Mouse (Mus musculus): ENCODE data around the gene Stmn1. TPM values are rescaled to one million over a fixed set of nuclear protein-coding genes. Genes with fewer than 3 reads are reported as not detected.

The Stmn1 gene
- polyA plus RNA-seq, 1 experiment from 2014 or later, result 947 TPM

DNA sequence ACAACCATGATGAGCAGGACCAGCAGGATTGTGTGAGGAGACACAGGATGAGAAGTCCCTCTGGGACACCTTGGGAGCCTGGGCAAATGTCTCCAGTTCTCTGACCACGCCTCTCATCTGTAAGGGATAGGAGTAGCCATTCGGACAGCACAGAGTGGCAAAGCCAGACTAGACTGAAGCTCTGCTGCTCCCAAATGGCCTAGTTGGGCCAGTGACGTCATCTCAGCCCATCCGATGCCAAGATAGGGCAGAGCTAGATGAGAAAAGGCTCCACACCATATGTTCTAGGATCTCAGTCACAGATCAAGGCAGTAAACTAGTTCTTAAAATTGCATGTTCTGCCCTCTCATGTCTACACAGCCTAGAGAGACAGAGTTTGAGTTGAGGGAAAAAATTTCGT, 9.3 kb upstream of the Stmn1 start:
- H3K36me3 ChIP-seq, result no peaks in the 10 kb centered on the region
- H3K4me1 ChIP-seq (replicated peaks), result peaks cover 5% of the 10 kb centered on the region; the same call in 1 of the 2 replicates
- ATAC-seq (replicated peaks; ENCODE audit: insufficient number of reproducible peaks, insufficient read depth, low FRiP score, low read depth), result no peak
- H3K27ac ChIP-seq, result no peak overlapping the region
- no peak overlapping the region for H3K9ac ChIP-seq
- peaks cover 8% of the 10 kb centered on the region; the same call in 1 of the 2 replicates for H3K27me3 ChIP-seq
- no peak overlapping the region for H3K4me2 ChIP-seq
- H3K4me3 ChIP-seq, result no peak overlapping the region
- no peaks in the 10 kb centered on the region for H3K9me3 ChIP-seq (replicated peaks)
- 75% methylated on average over 5 of the region's 5 CpGs for WGBS

DNA sequence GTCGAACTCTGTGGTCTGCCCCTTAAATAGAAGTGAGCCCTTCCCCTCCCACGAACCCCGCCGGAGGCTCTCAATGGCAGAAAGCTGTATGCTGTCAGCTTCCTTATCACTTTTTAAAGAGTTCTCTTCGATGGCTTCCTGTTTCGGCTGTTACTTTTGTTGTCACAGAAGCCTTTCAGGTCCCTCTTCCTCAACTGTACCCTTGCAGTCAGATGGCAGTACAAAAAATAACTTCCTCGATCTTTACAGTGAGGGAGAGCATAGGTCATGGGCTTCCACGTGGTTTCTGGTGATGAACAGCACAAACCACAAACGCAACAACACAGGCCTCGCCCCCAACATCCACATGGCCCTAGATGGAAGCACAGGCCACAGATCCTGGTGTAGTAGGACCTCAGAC, 7.8 kb upstream of the Stmn1 start:
- Histone ChIP-seq H3K27me3 (no peaks in the 10 kb centered on the region), H3K4me3 (no peak overlapping the region), H3K9ac (no peak overlapping the region), H3K9me3 (replicated peaks) (no peaks in the 10 kb centered on the region), H3K4me1 (replicated peaks) (peaks cover 2% of the 10 kb centered on the region; the same call in 1 of the 2 replicates), H3K4me2 (no peak overlapping the region), H3K36me3 (no peaks in the 10 kb centered on the region), H3K27ac (no peak overlapping the region)
- no peak for ATAC-seq (replicated peaks; ENCODE audit: insufficient number of reproducible peaks, insufficient read depth, low FRiP score, low read depth)
- WGBS, result 33% methylated on average over 10 of the region's 10 CpGs

DNA sequence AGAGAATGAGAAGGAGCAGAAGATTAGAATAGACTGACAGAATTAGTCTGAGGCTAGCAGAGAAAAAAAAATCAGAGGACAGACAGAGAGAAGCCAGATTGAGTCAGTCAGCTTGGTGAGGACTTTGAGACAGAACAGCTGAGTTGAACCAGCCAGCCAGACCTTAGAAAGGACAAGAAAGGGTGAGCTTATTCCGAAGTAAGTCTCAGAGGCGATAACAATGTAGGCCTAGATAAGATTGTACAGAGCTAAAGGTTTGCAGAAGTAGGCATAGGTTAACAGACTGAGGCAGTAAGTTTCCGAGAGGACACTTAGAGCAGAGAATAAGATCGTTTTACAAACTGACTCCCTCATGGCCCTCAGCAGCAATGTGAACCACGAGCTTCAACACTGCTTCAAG, 6.9 kb upstream of the Stmn1 start:
- WGBS, result 58% methylated on average over 5 of the region's 5 CpGs
- Histone ChIP-seq H3K4me1 (replicated peaks) (no peaks in the 10 kb centered on the region), H3K9me3 (replicated peaks) (no peaks in the 10 kb centered on the region), H3K36me3 (no peaks in the 10 kb centered on the region), H3K4me2 (no peak overlapping the region), H3K9ac (no peak overlapping the region), H3K27ac (no peak overlapping the region), H3K27me3 (no peaks in the 10 kb centered on the region), H3K4me3 (no peak overlapping the region)
- ATAC-seq (replicated peaks; ENCODE audit: insufficient number of reproducible peaks, insufficient read depth, low FRiP score, low read depth), result no peak

DNA sequence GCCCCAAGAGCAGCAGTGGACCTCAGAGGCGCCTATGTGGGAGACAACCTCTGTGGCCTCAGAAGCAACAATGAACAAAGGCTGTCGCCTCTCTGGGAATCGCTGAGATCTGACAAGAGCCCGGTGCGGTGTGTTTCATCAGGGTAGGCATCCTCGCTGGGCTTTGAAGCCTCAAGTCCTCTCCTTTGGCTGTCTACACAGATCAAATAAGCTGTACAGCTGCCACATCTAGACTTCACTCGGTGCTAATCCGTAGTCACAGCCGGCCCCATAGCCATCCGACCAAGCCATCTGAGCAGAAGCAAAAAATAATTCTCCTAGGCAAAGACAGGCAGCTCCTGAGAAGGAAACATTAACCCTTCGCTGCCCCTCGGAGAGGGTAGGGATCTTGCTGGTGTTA, 2.3 kb upstream of the Stmn1 start:
- H3K27me3 ChIP-seq, result no peaks in the 10 kb centered on the region
- no peak overlapping the region for H3K4me3 ChIP-seq
- peaks cover 2% of the 10 kb centered on the region for H3K36me3 ChIP-seq
- no peaks in the 10 kb centered on the region for H3K9me3 ChIP-seq (replicated peaks)
- H3K4me1 ChIP-seq (replicated peaks), result peaks cover 19% of the 10 kb centered on the region
- 47% methylated on average over 12 of the region's 12 CpGs for WGBS
- no peak for ATAC-seq (replicated peaks; ENCODE audit: insufficient number of reproducible peaks, insufficient read depth, low FRiP score, low read depth)
- H3K9ac ChIP-seq, result no peak overlapping the region
- H3K4me2 ChIP-seq, result no peak overlapping the region
- no peak overlapping the region for H3K27ac ChIP-seq

DNA sequence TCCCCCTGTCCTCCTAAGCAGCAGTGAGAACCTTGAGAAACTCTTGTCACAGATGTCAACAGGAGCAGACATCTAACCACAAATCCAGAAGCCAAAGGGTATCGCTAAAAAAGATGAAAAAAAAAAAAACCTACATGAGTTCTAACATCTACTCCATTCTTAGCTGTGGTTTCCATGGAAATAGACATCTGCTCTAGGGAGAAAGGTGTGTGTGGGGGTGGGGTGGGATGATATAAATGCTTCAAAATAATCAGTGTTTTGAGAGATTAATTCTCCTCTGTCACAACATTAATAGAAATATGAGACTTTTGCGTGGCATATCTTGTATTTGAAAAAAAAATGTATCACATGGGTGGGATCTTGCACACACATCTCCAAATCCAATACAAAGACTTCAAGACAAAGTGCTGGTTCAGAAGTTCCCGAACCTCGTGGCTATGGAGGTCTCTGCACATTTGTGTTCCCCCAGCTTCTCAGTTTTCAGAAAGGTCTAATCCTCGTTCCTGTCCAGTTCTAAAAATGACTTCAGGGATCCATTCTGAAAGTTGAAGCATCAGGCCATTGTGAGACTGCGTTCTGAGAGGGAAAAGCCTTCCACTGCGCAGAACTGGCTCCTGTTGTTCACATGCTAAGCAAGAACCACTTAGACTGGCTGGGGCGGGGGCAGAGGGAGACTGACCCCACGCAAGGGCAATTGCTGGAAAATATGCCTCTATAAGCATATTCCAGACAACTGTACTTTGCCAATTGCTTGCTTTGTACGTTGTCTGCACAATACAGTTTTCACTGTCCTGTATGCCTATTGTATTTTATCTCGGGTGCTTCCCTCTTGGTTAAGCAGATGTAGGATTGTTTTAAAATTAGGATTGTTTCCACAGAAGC, 1.5 kb upstream of the Stmn1 start:
- peak overlapping the region; percentile 99; the same call in 1 of the 2 replicates for H3K4me3 ChIP-seq
- H3K4me2 ChIP-seq, result peak overlapping the region; percentile 97
- H3K36me3 ChIP-seq, result peaks cover 9% of the 10 kb centered on the region
- no peak overlapping the region for H3K9ac ChIP-seq
- peaks cover 19% of the 10 kb centered on the region for H3K4me1 ChIP-seq (replicated peaks)
- H3K27me3 ChIP-seq, result no peaks in the 10 kb centered on the region
- 71% methylated on average over 11 of the region's 11 CpGs for WGBS
- ATAC-seq (replicated peaks; ENCODE audit: insufficient number of reproducible peaks, insufficient read depth, low FRiP score, low read depth), result no peak
- 0 out of 2 replicates have a peak overlapping the region, but pooled peaks have one; percentile 78 for H3K27ac ChIP-seq
- H3K9me3 ChIP-seq (replicated peaks), result no peaks in the 10 kb centered on the region

DNA sequence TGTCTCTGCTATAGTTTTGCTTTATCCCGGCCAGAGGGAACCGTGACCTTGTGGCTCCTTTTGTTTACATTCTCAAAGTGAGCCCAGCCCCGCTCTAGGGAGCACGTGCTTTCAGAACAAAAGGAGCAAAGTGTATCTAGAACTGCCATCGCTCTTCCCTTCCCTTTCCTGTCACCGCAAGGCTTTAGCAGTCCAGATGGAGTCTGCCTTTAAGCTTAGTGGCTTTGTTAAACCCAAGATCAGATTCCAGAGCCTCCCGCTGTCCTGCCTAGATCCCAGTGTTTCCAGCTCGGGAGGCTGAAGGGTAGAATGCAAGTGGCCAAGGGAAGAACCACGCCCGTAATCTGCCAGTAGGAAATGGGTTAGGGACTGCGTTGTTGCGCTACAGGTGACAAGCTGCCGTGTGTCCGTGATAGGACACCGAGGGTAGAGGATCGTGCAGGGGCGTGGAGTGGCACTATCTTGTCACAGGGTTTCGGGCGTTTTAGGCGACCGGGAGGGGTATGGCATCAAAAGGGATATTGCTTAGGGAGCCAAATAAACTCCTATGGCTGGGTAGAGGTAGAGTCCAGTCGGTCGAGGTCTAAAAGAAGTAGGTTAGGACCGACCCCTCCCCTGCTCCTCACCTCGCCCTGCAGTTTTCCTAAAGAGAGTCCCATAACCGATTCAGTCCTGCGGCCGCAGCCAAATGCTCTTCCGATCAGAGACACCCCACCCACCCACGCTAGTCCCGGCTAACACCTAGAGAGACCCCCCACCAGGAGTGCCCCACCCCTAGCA, 495 bp upstream of the Stmn1 start:
- ATAC-seq (replicated peaks; ENCODE audit: insufficient number of reproducible peaks, insufficient read depth, low FRiP score, low read depth), result peak; percentile 2; the same call in 1 of the 2 replicates
- under 1% methylated on average over 31 of the region's 31 CpGs for WGBS

DNA sequence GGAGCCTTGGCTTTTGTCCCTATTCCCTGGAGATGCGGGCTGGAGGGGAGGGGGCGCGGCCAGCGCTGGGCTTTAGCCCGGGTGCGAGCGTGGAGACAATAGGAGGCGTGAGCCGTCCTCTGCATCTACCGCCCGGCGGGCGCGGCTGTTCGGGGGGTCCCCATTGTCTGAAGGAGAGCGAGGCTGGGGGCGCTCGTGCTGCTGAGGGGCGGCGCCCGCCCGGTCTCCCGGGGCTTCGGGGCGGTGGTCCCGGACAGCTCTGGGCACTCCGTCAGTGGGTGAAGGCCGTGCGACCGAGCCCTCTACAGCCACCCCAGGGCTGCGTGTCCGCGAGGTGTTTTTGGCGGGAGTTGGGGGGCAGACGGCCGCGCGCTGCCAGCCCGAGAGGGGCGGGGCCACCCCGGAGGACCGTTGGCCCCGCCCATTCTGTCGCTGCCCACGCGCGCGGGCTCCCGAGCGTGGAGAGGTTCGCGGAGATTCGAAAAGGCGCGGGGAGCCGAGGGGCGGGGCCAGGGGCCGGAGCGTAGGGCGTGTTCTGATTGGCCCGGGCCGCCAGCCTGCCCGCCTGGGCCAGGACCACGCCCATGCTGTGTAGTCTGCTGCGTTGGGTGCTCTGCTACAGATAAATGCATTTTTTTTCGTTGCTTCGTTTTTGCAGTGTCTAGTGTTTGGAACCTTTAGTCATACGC, 602 bp downstream of the Stmn1 start:
- H3K4me3 ChIP-seq, result peak overlapping the region; percentile 99
- H3K36me3 ChIP-seq, result peaks cover 24% of the 10 kb centered on the region
- H3K4me2 ChIP-seq, result peak overlapping the region; percentile 97
- WGBS, result under 1% methylated on average over 66 of the region's 68 CpGs
- H3K9me3 ChIP-seq (replicated peaks), result no peaks in the 10 kb centered on the region
- peak overlapping the region; percentile 94 for H3K27ac ChIP-seq
- H3K9ac ChIP-seq, result peak overlapping the region; percentile 93
- no peaks in the 10 kb centered on the region for H3K27me3 ChIP-seq
- H3K4me1 ChIP-seq (replicated peaks), result peaks cover 19% of the 10 kb centered on the region
- peak; percentile 88 for ATAC-seq (replicated peaks; ENCODE audit: insufficient number of reproducible peaks, insufficient read depth, low FRiP score, low read depth)

More for the DNA sequence above, 495 bp upstream of the Stmn1 start:
- no peaks in the 10 kb centered on the region for H3K27me3 ChIP-seq
- H3K27ac ChIP-seq, result peak overlapping the region; percentile 78
- peak overlapping the region; percentile 97 for H3K4me2 ChIP-seq
- H3K9me3 ChIP-seq (replicated peaks), result no peaks in the 10 kb centered on the region
- peaks cover 19% of the 10 kb centered on the region for H3K4me1 ChIP-seq (replicated peaks)
- H3K36me3 ChIP-seq, result peaks cover 18% of the 10 kb centered on the region
- H3K9ac ChIP-seq, result peak overlapping the region; percentile 67
- H3K4me3 ChIP-seq, result peak overlapping the region; percentile 99

DNA sequence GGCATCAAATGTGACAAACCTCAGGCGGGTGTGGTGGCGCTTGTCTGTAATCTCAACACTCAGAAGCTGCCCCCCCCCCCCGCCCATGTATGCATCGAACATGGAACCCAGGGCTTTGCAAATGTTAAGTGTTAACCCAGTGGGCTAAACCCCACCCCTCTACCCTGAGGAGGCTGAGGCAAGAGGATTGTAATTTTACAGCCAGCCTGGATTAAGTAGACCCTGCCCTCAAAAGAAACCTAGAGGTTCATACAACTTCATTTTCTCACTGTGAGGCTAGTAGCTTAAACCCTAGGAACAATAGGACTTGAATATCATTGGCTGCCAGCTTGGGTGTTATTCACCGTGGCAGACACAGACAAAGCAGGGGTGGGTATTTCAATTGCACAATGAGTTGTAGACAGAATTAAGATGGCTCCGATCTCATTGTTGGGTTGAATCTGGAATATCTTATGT, 1.2 kb downstream of the Stmn1 start:
- H3K9ac ChIP-seq, result peak overlapping the region; percentile 22
- H3K27ac ChIP-seq, result peak overlapping the region; percentile 94
- no peak for ATAC-seq (replicated peaks; ENCODE audit: insufficient number of reproducible peaks, insufficient read depth, low FRiP score, low read depth)
- peaks cover 19% of the 10 kb centered on the region for H3K4me1 ChIP-seq (replicated peaks)
- 14% methylated on average over 6 of the region's 6 CpGs for WGBS
- H3K36me3 ChIP-seq, result peaks cover 31% of the 10 kb centered on the region
- no peaks in the 10 kb centered on the region for H3K9me3 ChIP-seq (replicated peaks)
- H3K4me2 ChIP-seq, result peak overlapping the region; percentile 97
- peak overlapping the region; percentile 99 for H3K4me3 ChIP-seq
- no peaks in the 10 kb centered on the region for H3K27me3 ChIP-seq

DNA sequence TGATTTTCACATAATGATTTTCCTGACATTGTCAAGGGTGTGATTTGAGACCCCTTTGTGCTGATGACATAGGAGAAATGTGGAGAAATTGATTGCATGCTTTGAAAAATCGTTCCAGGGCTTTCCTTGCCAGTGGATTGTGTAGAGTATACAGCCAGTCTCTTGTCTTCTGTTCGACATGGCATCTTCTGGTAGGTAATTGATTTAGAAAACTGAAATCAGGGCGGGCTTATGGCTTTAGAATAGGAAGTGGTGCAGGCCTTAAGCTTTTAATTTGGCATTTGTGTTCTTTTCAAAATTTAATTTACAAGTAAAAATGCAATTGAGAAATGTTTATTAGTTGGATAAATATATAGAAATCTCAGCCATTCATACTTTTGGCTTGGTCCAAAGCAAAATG, 1.9 kb downstream of the Stmn1 start:
- H3K4me2 ChIP-seq, result peak overlapping the region; percentile 97
- peaks cover 37% of the 10 kb centered on the region for H3K36me3 ChIP-seq
- H3K4me3 ChIP-seq, result peak overlapping the region; percentile 99
- no peak for ATAC-seq (replicated peaks; ENCODE audit: insufficient number of reproducible peaks, insufficient read depth, low FRiP score, low read depth)
- no peak overlapping the region for H3K27ac ChIP-seq
- no peaks in the 10 kb centered on the region for H3K27me3 ChIP-seq
- WGBS, result 74% methylated on average over 3 of the region's 3 CpGs
- no peaks in the 10 kb centered on the region for H3K9me3 ChIP-seq (replicated peaks)
- peak overlapping the region; percentile 22; the same call in 1 of the 2 replicates for H3K9ac ChIP-seq
- H3K4me1 ChIP-seq (replicated peaks), result peaks cover 19% of the 10 kb centered on the region

DNA sequence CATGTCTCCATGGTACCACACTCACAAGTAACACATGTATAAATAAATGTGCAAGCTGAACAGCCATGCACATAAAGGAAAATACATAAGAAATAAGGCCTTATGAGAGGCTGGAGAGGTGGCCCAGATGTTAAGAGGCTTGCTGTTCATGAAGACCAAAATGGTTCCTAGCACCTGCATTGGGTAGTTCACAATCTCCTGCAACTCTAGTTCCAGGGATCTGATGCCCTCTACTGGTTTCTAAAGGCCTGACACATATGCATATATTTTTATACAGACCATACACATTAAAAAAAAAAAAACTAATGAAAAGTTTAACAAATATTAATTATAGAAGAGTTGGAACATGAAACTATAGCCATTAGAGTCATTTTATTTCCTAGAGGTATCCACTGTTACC, 3.3 kb downstream of the Stmn1 start:
- H3K4me1 ChIP-seq (replicated peaks), result peaks cover 19% of the 10 kb centered on the region
- peaks cover 48% of the 10 kb centered on the region for H3K36me3 ChIP-seq
- H3K27ac ChIP-seq, result no peak overlapping the region
- no peak overlapping the region for H3K4me3 ChIP-seq
- no peaks in the 10 kb centered on the region for H3K9me3 ChIP-seq (replicated peaks)
- no peak overlapping the region for H3K9ac ChIP-seq
- no peak for ATAC-seq (replicated peaks; ENCODE audit: insufficient number of reproducible peaks, insufficient read depth, low FRiP score, low read depth)
- H3K4me2 ChIP-seq, result no peak overlapping the region
- no peaks in the 10 kb centered on the region for H3K27me3 ChIP-seq

DNA sequence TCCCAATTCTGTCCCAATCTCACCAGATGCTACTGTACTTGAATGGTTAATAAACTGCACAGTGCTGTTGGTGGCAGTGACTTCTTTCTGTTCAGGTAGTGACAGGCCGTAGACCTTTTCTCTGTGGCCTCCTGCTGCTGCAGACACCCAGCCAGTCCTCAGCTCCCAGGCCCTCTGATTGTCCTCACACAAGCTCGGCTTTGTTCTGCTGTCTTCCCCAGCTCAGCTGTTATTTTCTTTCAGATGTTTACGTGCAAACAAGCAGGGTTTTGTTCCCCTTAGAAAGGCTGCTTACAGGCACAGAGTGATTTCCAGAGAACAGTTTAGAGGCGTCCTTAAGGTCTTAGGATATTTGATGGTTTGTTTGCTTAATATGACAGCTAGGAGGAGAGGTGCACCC, 5.6 kb downstream of the Stmn1 start:
- Histone ChIP-seq H3K9me3 (replicated peaks) (no peaks in the 10 kb centered on the region), H3K4me3 (no peak overlapping the region), H3K9ac (no peak overlapping the region), H3K4me2 (no peak overlapping the region), H3K4me1 (replicated peaks) (peaks cover 10% of the 10 kb centered on the region), H3K36me3 (peaks cover 48% of the 10 kb centered on the region), H3K27ac (no peak overlapping the region), H3K27me3 (no peaks in the 10 kb centered on the region)
- 76% methylated on average over 4 of the region's 4 CpGs for WGBS
- ATAC-seq (replicated peaks; ENCODE audit: insufficient number of reproducible peaks, insufficient read depth, low FRiP score, low read depth), result no peak

Measured in heart, embryonic 15.5 days (tissue).